Mouse (Mus musculus): ENCODE measurements around the gene Arhgef19.
A peak's percentile ranks its signal among the peaks of the same experiment; 100 is the strongest.

Arhgef19 gene

DNA sequence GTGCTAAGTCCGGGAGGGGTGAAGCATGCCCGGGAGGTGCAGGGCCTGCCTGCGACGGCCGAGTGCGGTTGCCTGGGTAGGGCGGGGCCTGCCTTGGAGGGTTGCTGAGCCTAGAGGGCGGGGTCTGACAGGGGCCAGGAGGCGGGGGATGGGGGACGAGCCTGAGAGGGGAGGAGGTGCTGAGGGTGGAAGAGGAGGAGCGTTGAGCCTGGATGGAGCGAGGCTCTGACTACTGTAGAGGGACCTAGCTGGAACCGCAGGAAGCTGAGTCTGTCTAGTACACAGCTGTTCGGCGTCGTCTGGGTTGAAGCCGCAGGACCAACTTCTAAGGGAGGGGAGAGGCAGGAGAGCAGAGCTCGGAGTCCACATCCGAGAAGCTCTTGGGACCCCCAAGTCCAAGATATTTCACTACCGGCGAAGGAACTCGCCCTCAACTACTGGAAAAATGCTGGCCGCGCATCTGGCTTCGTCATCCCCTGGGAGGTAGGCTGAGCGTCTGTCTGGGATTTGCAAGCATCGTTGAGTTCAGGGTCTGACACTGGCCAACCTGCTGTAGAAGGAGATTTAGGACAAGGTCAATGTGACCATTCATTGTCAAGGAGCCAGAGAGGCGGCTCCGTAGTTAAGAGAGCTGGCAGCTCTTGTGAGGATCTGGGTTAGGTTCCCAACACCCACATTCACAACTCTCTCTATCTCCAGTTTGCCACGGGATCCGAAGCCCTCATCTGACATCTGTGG lies at the start of gene Arhgef19:
Arhgef19 (plus strand) TSS at position 112 of the 738 bp plus-strand sequence.
- DNase-seq (ENCODE audit: low read depth): peak; percentile 78

DNA sequence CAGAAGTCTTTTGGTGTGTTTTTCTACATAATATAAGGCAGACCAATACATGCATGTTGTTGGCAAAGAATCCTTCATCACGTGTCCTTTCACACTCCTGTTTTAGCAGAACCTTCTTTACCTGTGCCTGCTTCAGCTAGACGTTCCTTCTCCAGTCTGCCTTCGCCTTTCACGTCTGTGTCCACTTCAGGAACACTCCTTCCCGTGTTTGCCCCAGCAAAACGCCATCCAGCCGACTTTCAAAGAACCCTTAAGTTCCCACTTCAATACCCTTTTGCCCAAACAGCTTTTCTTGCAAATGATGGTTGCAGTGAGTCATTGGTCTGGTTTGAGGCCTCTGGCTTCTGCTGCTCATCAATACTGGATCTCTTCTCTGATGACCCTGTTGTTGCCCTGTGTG lies 48.0 kb upstream of the Arhgef19 start:
- no peak for DNase-seq (ENCODE audit: low read depth)

DNA sequence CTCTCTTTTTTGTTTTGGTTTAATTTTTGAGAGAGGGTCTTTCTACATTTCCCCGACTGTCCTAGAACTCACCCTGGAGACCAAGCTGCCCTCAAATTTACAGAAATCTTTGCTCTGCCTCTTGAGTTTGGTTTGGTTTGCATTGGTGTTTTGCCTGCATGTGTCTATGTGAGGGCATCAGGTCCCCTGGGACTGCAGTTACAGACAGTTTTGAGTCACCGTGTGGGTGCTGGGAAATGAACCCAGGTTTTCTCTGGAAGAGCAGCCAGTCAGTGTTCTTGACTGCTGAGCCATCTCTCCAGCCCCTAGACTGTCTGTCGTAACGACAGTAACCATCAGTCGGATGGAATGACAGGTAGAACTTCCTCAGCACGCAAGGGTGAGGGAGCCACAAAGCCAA lies 44.7 kb upstream of the Arhgef19 start:
- no peak for DNase-seq (ENCODE audit: low read depth)

- no peak for DNase-seq (ENCODE audit: low read depth)
Observed at GRCm38 (mm10) chr4:141196981-141197685, 42.2 kb upstream of the Arhgef19 start.

DNA sequence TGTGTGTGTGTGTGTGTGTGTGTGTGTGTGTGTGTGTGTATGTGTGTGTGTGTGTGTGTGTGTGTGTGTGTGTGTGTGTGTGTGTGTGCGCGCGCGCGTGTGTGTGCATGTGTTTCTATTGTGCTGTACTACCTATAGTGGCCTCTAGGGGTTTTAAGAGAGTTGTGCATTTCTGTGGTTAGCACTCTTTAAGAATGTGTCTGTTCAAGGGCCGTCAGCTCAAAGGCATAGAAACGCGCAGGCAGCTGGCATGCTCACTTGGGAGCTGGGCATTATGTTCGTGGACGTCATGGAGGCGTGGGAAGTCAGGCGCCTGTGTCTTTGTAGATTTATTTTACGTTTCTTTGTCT lies 41.6 kb upstream of the Arhgef19 start:
- no peak for DNase-seq (ENCODE audit: low read depth)

DNA sequence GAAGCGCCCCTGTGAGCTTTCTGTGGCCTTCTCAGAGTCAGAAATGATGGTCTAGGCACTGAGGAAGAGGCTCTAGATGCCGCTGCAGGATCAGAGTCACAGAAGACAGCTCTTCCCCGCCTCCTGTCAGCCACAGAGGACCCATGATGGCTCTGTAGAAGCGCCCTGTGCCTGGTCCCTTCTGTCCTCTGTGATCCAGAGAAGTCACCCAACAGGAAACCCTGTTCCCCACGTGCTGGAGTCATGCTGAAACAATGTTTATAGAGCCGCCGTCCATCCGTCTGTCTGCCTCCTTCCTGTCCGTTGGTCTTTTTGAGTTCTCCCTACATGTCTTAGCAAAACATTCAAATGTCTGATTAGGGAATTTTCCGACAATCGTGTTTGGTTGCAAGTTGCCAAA lies 38.4 kb upstream of the Arhgef19 start:
- no peak for DNase-seq (ENCODE audit: low read depth)

GRCm38 (mm10) chr4:141202192-141202591 lies 37.1 kb upstream of the Arhgef19 start:
- no peak for DNase-seq (ENCODE audit: low read depth)

DNA sequence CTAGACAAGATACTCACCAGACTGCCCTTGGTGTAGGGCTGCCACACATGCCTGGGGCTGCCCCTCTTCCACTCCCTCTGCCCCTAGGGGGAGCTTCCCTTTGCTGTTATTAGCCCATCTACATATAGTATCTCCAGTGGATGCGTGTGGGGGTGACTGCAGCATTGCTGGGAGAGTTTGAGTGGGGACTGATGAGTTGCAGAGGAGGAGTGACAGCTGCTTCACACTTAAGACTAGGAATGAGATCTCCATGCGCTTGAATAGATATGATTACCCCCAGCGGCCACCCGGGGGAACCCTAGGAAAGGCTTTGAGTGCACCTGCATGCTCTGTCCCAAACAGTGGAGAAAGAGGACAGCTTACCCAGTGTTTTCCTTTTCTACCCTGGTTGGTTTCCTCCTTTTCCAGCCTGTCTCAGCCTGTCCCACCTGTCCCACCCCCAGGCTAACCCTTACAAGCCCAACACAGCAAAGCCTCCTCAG lies 34.7 kb upstream of the Arhgef19 start:
- peak; percentile 30 for DNase-seq (ENCODE audit: low read depth)

DNA sequence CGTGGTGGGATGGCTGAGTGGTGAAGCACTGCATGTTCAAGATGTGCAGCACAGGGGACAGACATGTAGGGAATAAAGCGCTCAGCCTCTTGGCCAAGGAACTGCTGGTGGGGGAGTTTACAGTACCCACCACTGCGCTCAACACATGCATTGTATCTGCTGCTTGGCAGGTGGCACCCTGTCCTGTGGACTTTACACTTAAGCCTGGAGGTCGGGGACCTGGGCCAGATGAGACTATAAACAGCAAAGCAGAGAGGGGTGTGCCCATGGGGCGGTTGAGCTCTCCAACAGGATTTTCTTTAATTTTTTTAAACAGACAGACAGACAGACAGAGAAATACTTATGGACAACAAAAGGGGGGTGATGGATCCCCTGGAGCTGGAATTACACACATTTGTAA lies 32.2 kb upstream of the Arhgef19 start:
- no peak for DNase-seq (ENCODE audit: low read depth)

DNA sequence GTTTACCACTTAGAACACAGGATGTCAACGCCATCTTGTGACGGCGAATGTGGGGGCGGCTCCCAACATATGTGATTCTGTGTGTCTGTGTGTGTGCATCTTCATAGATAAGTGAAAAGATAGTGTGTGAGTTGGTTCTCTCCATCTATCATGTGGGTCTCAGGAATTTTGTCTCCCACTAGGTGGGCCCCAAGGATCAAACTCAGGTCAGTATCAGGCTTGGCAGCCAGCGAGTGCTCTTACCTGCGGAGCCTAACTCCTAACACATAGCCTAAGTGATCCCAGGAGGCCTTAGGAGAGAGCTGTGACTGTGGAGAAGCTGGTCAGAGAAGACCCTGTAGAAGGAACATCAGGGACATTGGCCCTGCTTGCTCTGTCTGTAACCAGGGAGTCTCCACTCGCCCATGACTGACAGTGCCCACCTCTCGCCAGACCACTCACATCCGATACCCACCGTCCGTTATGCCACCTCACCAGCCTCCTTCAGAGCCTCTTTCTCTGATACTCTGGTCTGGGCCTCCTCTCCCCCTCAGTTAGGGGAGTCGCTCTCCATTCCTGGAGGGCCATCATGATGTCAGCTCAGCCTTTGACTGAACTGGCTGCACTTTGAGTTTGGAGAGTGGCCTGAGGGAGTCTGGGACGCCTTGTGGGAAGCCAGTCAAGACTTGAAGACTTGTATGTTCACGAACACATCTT lies 28.6 kb upstream of the Arhgef19 start:
- no peak for DNase-seq (ENCODE audit: low read depth)

- DNase-seq (ENCODE audit: low read depth): no peak
Observed at GRCm38 (mm10) chr4:141211646-141212045, 27.7 kb upstream of the Arhgef19 start.

DNA sequence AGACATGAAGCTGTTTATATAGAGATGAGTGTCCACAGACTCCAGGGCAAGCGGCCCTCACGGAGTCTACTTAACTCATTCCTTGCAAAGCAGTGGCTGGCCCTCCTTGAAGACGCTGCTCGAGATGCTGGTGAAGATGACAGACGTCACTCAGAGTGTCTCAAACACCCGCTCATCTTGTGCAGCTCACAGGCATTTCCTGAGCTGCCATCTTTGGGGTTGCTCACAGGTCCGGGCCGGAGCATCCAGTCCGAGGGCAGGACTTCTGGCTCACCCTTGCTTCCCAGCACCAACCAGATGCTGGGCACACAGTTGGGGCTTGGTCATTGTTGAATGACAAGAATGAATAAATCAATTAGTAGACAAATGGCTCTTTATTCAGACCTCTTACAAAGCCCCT lies 26.4 kb upstream of the Arhgef19 start:
- DNase-seq (ENCODE audit: low read depth): no peak

DNA sequence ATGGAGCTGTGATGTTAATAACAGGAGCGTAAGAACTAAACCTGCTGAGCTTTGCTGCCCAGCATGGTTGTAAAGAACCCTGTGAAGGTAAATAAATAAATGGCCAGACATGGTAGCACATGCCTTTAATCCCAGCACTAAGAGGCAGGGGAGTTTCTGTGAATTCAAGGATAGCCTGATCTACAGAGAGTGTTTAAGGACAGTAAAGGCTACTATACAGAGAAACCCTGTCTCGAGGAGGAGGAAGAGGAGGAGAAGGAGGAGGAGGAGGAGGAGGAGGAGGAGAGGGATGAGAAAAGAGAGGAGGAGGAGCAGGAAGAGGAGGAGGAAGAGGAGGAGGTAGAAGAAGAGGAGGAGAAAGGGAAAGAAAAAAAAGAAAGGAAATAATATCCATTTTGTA lies 26.0 kb upstream of the Arhgef19 start:
- DNase-seq (ENCODE audit: low read depth): no peak

- DNase-seq (ENCODE audit: low read depth): peak; percentile 80
Observed at GRCm38 (mm10) chr4:141213770-141214336, 25.4 kb upstream of the Arhgef19 start, which contains the start of gene Rsg1. Rsg1 (plus strand) TSS chr4:141213956.

DNA sequence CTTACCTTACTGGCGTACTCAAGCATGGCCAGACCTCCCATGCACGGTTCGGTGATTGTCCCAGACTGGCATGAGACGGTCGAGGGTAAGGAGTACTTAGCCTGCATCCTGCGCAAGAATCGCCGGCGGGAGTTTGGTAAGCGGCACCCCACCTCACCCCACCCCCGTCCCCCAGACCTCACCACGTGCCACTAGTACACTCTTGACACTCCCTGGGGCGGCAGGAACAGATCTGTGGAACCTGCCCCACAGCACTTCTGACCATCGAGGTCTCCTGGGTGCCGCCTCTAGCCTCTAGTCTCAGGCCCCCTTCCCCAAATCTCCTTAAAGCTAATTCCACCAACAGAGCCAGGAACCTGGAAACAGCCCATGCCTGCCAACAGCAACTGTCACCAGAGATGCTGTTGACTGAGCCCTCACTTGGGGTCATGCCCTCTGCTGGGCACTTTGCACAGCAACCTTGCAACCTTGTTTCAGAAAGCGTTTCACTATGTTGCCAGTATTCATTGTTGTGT lies 24.9 kb upstream of the Arhgef19 start:
- DNase-seq (ENCODE audit: low read depth): peak; percentile 53

DNA sequence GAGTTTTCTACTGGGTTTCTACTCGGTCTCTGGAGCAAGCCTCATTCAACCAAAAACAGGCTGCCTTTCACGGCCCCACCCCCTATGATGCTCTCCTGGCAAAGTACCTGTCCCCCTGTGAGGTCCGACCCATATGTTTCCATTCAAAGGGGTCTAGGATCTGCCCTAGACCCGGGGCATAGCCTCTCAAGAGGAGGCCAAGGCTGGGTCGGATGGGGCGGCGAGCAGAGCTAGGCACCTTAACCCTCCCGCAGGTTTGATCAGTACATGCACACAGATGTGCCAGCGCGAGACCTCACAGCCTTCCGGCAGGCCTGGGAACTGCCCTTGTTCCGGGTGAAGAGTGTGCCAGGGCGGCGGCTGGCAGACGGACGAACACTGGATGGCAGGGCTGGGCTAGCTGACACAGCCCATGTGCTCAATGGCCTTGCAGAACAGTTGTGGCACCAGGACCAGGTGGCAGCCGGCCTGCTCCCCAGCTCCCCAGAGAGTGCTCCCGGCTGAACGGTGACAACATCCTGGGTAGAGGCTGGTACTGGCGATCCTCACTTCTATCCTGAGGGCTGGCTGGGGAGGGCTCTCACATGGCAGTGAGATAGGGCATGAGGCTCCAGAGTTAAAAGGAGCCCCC lies 19.6 kb upstream of the Arhgef19 start:
- no peak for DNase-seq (ENCODE audit: low read depth)

DNA sequence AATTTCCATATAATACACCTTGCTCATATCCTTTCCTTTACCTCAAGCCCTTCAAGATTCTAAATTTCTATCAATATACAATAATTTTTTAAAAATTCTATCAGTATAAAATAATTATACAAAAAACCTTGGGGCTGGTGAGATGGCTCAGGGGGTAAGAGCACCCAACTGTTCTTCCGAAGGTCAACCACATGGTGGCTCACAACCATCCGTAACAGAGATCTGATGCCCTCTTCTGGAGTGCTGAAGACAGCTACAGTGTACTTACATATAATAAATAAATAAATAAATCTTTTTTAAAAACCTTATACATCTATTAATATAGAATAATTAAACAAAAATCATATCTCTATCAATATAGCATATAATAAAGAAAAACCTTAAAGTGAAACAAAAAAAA lies 17.5 kb upstream of the Arhgef19 start:
- no peak for DNase-seq (ENCODE audit: low read depth)

GRCm38 (mm10) chr4:141222752-141223151 lies 16.5 kb upstream of the Arhgef19 start:
- DNase-seq (ENCODE audit: low read depth): no peak

DNA sequence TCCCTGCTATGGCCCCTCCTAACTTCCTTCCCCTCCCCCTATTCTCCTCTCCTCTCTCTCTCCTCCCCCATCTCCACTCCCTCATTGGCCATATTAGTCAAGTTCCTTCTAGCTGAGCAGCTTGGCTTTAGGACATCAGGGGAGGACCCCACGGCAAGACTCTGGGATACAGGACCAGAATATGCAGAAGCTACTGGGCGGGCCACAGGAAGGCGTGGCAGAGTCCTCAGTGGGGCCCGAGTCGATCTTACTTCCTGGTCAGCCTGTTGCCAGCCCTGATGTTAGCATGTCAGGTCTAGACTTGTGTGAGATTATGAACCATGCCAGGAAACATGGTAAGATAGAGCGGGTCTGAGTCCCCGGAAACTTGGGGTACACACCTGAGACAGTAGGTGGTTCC lies 10.6 kb upstream of the Arhgef19 start:
- DNase-seq (ENCODE audit: low read depth): no peak

GRCm38 (mm10) chr4:141233196-141233595 lies 6.1 kb upstream of the Arhgef19 start:
- DNase-seq (ENCODE audit: low read depth): no peak

DNA sequence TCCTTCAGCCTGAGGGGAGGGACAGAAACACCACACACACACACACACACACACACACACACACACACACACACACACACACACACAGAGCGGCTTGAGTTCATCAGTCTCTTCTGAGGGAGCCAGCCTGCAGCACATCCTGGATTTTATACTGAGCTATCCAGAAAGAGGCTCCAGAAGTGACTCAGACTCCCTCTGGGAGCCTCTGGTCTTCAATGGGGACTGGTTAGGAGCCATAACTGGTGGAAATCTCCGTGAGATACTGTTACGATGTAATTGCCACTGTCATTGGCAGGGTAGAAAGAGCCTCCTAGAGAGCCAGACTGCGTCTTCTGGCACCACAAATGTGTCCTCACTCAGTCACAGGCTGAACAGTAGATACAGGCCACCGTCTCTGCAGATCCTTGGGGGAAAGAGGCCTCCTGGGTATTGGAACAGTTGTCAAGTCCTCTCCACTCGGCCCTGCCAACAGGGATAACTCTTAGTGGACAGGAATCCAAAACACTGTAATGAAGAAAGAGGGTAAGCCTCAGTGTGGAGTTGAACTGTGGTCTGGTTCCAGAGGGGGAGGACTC lies 3.7 kb upstream of the Arhgef19 start:
- no peak for DNase-seq (ENCODE audit: low read depth)

DNA sequence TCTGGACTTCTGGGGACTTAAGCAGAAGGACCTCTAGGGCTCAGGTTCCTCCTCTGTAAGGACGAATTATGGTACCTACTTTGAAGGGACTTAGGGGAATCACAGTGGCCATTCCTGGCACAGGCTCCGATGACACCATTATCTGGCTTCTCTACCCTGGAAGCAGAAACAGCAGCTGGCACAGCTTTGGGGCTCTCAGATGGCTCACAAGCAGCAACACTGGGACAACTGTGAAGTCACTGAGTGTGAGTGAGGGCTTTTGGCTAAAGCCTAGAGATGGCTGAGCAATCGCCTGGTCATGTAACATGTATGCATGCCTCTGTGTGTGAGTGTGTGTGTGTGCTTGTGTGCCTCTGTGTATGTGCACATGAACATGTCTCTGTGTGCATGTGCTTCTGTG lies 2.4 kb upstream of the Arhgef19 start:
- DNase-seq (ENCODE audit: low read depth): no peak
